Mouse (Mus musculus) hematopoietic stem cell, adult 5-6 weeks (primary cell): ENCODE results near the gene Wbp4. TPM values are rescaled to one million over a fixed set of nuclear protein-coding genes. Genes with fewer than 3 reads are reported as not detected.

Experiments
- ATAC-seq, 2 experiments: fragments of 125-278 bp in 1 of 2; replicated peaks in 1 of 2; 2 replicates each; pipeline ENCODE4 v1.8.0; 2016 to 2017; ENCODE audit warnings: inconsistent platforms in 2 of 2, mild to moderate bottlenecking in 2 of 2, moderate number of reproducible peaks in 2 of 2, low read depth in 1 of 2, moderate TSS enrichment in 1 of 2; ENCODE audit not compliant: low FRiP score in 2 of 2, poor library complexity in 2 of 2, severe bottlenecking in 2 of 2, insufficient read depth in 1 of 2, low TSS enrichment in 1 of 2
- total RNA-seq: library from RNA; stranded (forward); fragments of 172-1452, 232-1000 nt; gene quantifications from 2 replicates; pipeline ENCODE4 v1.2.3, GENCODE M21; 2017

Gene Wbp4
- total RNA-seq, 1 experiment from 2014 or later, result 89.1 TPM

DNA sequence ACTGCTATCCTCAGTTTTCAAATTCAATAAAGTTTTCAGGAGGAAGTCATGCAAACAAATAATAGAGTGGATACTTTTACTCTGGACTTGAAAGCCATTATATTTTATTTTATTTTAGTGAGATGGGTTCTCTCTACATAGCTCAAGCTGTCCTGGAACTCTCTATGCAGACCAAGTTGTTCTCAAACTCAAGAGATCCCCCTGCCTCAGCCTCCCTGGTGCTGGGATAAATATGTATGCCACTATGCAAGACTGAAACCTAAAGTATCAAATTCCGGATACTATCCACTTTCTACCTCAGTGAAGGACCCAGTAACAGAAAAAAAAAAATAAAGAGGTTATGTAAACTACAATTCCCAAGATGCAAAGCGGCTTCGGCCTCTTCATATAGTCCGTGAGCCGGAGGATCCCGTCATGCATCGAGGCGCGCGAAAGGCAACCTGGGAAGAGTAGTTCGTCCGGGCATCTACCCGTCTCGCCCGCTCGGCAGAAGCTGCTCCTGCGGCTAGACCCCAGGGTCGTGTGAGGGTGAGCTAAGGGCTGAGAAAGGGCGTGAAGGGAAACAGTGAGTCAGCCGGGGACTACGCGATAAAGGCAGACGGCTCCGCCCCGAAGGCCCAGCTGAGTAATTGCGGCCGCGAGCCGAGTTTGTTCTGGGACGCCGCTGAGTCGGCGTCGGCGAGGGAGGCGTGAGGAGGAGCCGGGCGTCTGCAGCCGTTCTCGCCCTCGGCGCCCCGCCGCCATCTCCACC, 55.2 kb downstream of the Wbp4 start, which contains the start of gene Kbtbd7:
Kbtbd7 (plus strand) TSS at position 533 of the 751 bp plus-strand sequence.
- peak; percentile 99 for ATAC-seq

DNA sequence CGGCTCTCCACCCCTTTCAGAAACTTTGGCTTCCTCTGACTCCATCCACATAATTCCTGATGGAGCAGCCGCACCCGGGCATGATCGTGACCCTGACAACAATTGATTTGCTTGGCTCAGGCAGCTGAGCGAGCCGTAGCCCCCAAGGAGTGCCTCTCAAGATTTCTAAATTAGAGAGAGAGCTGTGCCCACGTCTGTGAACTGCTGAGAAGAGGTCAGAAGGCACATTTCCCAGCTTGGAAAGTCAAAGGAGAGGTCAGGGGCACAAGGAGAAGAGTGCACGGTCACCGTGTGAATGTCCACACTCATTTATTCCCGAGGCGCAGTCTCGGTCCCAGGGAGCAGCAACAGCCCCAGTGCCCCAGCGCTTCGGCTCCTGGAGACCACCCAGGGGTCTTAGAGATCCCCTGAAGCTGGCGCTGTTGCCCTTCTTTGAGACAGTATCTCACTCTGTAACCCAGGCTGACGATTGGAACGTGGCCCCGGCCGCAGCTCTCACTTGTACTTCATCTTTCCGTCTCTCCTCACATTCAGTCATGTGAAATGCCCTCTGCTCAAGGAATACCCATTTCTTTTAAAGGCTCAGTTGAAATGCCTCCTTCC, 61.1 kb downstream of the Wbp4 start:
- ATAC-seq, result no peak

GRCm38 (mm10) chr14:79413121-79413520, 68.2 kb downstream of the Wbp4 start:
- ATAC-seq, result no peak

- ATAC-seq, result no peak
These were observed 70.7 kb downstream of the Wbp4 start for GRCm38 (mm10) chr14:79410662-79411061.

Other genes with a start within 250 kb of the Wbp4 start
- not detected in 2 replicates for gene Zfp957, start 234.2 kb downstream of the Wbp4 start, total RNA-seq
- gene Rgcc, start 179.9 kb downstream of the Wbp4 start, total RNA-seq, result 43.7 and 49.8 TPM in 2 replicates
- 41.0 and 78.3 TPM in 2 replicates for gene Naa16, start 90.7 kb downstream of the Wbp4 start, total RNA-seq
- 20.4 and 22.2 TPM in 2 replicates for gene Mtrf1, start 83.7 kb downstream of the Wbp4 start, total RNA-seq
- gene Kbtbd7, start 55.0 kb downstream of the Wbp4 start, total RNA-seq, result 25.7 and 28.3 TPM in 2 replicates
- gene Kbtbd6, start 29.7 kb downstream of the Wbp4 start, total RNA-seq, result 3.5 and 3.6 TPM in 2 replicates
- 323 and 335 TPM in 2 replicates for gene Elf1, start 326 bp downstream of the Wbp4 start, total RNA-seq
- 141 and 146 TPM in 2 replicates for gene Sugt1, start 106.2 kb upstream of the Wbp4 start, total RNA-seq
- gene Cnmd, start 180.7 kb upstream of the Wbp4 start, total RNA-seq, result not detected in 2 replicates